Mouse (Mus musculus) ES-CJ7 (cell line): Measurements from ENCODE around the gene Zfp157.
"Not testable (repeated sequence)": the region's sequence is repeated elsewhere in the genome, so short reads cannot be mapped to it uniquely, and the experiment has no call there.

Source experiments
- DNase-seq: peaks from one replicate; pipeline ENCODE4 v3.0.0; 2011; ENCODE audit warnings: low read depth, low spot score

Gene Zfp157

GRCm38 (mm10) chr5:138441286-138442194, at the start of gene Zfp157:
Gene Zfp157 (plus strand): TSS chr5:138441468.
- DNase-seq, result peak; percentile 96

- peak; percentile 4 for DNase-seq
Measured at GRCm38 (mm10) chr5:138397795-138398337, 43.4 kb upstream of the Zfp157 start.

- not testable (repeated sequence) for DNase-seq
Measured at GRCm38 (mm10) chr5:138400431-138400830, 40.8 kb upstream of the Zfp157 start.

- DNase-seq, result peak; percentile 42
Measured at GRCm38 (mm10) chr5:138458371-138458770, 17.1 kb downstream of the Zfp157 start.

- no peak for DNase-seq
Measured at GRCm38 (mm10) chr5:138459107-138459506, 17.8 kb downstream of the Zfp157 start.

GRCm38 (mm10) chr5:138473601-138474000, 32.3 kb downstream of the Zfp157 start:
- DNase-seq, result peak; percentile 78

- not testable (repeated sequence) for DNase-seq
Measured at GRCm38 (mm10) chr5:138504548-138504947, 63.3 kb downstream of the Zfp157 start.
